Mouse (Mus musculus) kidney, embryonic 14.5 days (tissue): ENCODE measurements around the gene Qsox2. TPM values are rescaled to one million over a fixed set of nuclear protein-coding genes. Genes with fewer than 3 reads are reported as not detected.
A peak's percentile ranks its signal among the peaks of the same experiment; 100 is the strongest.

Experiments used
- ATAC-seq: fragments of 200-750 bp; cut with Nextera tagmentation; 2 replicates; pipeline ENCODE4 v1.8.0; 2017; ENCODE audit warnings: moderate number of reproducible peaks, mild to moderate bottlenecking, moderate TSS enrichment, moderate library complexity; ENCODE audit not compliant: low FRiP score, low TSS enrichment
- H3K27ac ChIP-seq: fragments of 300-500 bp; sonication (generic); 2 replicates; pipeline ENCODE4 v1.5.1; 2014; ENCODE audit warnings: low read depth, mild to moderate bottlenecking, low read length, moderate library complexity, mixed read lengths
- H3K27me3 ChIP-seq: fragments of 300-500 bp; sonication (generic); 2 replicates; pipeline ENCODE4 v1.6.1; 2014; ENCODE audit warnings: mild to moderate bottlenecking, low read length; ENCODE audit not compliant: control insufficient read depth, insufficient read depth
- H3K36me3 ChIP-seq: fragments of 300-500 bp; sonication (generic); 2 replicates; pipeline ENCODE4 v1.6.1; 2014; ENCODE audit warnings: low read length, mixed read lengths; ENCODE audit not compliant: control insufficient read depth, insufficient read depth
- H3K4me1 ChIP-seq: fragments of 300-500 bp; sonication (generic); 2 replicates; pipeline ENCODE4 v1.6.1; 2014; ENCODE audit warnings: low read length, mixed read lengths; ENCODE audit not compliant: control insufficient read depth, insufficient read depth
- H3K4me2 ChIP-seq: fragments of 300-500 bp; sonication (generic); replicated peaks from 2 replicates; pipeline ENCODE4 v1.6.1; 2014; ENCODE audit warnings: low read depth, mild to moderate bottlenecking, low read length
- H3K4me3 ChIP-seq: fragments of 300-500 bp; sonication (generic); 2 replicates; pipeline ENCODE4 v1.5.1; 2014; ENCODE audit warnings: mild to moderate bottlenecking, low read length
- H3K9ac ChIP-seq: fragments of 300-500 bp; sonication (generic); 2 replicates; pipeline ENCODE4 v1.6.1; 2014; ENCODE audit warnings: low read depth, mild to moderate bottlenecking, low read length, moderate library complexity
- H3K9me3 ChIP-seq: fragments of 300-500 bp; sonication (generic); 2 replicates; pipeline ENCODE4 v1.6.1; 2016; ENCODE audit warnings: low read length; ENCODE audit not compliant: control insufficient read depth
- WGBS: fragments of 180-500 bp; shearing (Covaris S2); extraction: QIAGEN DNeasy Blood & Tissue Kit; methylation state at CpG from one replicate; pipeline ENCODE4 v1.1.7; 2014; 5-methylcytosine and 5-hydroxymethylcytosine counted together
- polyA plus RNA-seq: library from polyadenylated mRNA; unstranded; fragments of >200 nt; fragmentation: Nextera tagmentation; extraction: Ambion mirVana; gene quantifications from 2 replicates; pipeline ENCODE4 v1.2.1, GENCODE M21; 2014

Gene Qsox2
- polyA plus RNA-seq: 10.0 and 19.0 TPM in 2 replicates

- Histone ChIP-seq H3K36me3 (no peaks in the 10 kb centered on the region), H3K9me3 (no peaks in the 10 kb centered on the region), H3K9ac (peak within 1 kb of the TSS; percentile 84), H3K4me3 (peak within 1 kb of the TSS; percentile 90), H3K27ac (0 out of 2 replicates have a peak within 1 kb of the TSS, but pooled peaks have one; percentile 65), H3K4me1 (peaks cover 12% of the 10 kb centered on the region), H3K27me3 (no peaks in the 10 kb centered on the region), H3K4me2 (peak within 1 kb of the TSS; percentile 87)
- 4% methylated on average over 14 of the region's 36 CpGs for WGBS
- peak; percentile 95 for ATAC-seq
Observed at GRCm38 (mm10) chr2:26237290-26237782, at the start of gene Qsox2. TSS of gene Qsox2 (minus strand) at chr2:26237525.

GRCm38 (mm10) chr2:26286391-26286790 is 49.1 kb upstream of the Qsox2 start:
- Histone ChIP-seq H3K27me3 (no peaks in the 10 kb centered on the region), H3K27ac (no peak overlapping the region), H3K4me3 (no peak overlapping the region), H3K9ac (no peak overlapping the region), H3K36me3 (no peaks in the 10 kb centered on the region), H3K4me1 (no peaks in the 10 kb centered on the region), H3K9me3 (no peaks in the 10 kb centered on the region), H3K4me2 (no peak overlapping the region)
- WGBS: 28% methylated on average over 7 of the region's 7 CpGs
- ATAC-seq: no peak

GRCm38 (mm10) chr2:26285804-26286203 is 48.5 kb upstream of the Qsox2 start:
- Histone ChIP-seq H3K4me2 (no peak overlapping the region), H3K9me3 (no peaks in the 10 kb centered on the region), H3K9ac (no peak overlapping the region), H3K36me3 (no peaks in the 10 kb centered on the region), H3K27me3 (no peaks in the 10 kb centered on the region), H3K27ac (no peak overlapping the region), H3K4me1 (no peaks in the 10 kb centered on the region), H3K4me3 (no peak overlapping the region)
- ATAC-seq: no peak
- 75% methylated on average over 7 of the region's 7 CpGs for WGBS

GRCm38 (mm10) chr2:26280594-26280993 is 43.3 kb upstream of the Qsox2 start:
- no peak overlapping the region for H3K9ac ChIP-seq
- no peaks in the 10 kb centered on the region for H3K36me3 ChIP-seq
- H3K27me3 ChIP-seq: no peaks in the 10 kb centered on the region
- WGBS: 79% methylated on average over 11 of the region's 11 CpGs
- no peak for ATAC-seq
- H3K4me3 ChIP-seq: no peak overlapping the region
- no peaks in the 10 kb centered on the region for H3K9me3 ChIP-seq
- no peak overlapping the region for H3K27ac ChIP-seq
- H3K4me1 ChIP-seq: no peaks in the 10 kb centered on the region
- H3K4me2 ChIP-seq: no peak overlapping the region

GRCm38 (mm10) chr2:26279712-26280111 is 42.4 kb upstream of the Qsox2 start:
- H3K36me3 ChIP-seq: no peaks in the 10 kb centered on the region
- H3K4me1 ChIP-seq: no peaks in the 10 kb centered on the region
- H3K4me2 ChIP-seq: no peak overlapping the region
- no peaks in the 10 kb centered on the region for H3K27me3 ChIP-seq
- ATAC-seq: no peak
- H3K9me3 ChIP-seq: no peaks in the 10 kb centered on the region
- no peak overlapping the region for H3K4me3 ChIP-seq
- H3K27ac ChIP-seq: no peak overlapping the region
- WGBS: 65% methylated on average over 3 of the region's 3 CpGs
- no peak overlapping the region for H3K9ac ChIP-seq

- Histone ChIP-seq H3K9me3 (no peaks in the 10 kb centered on the region), H3K27me3 (no peaks in the 10 kb centered on the region), H3K4me3 (no peak overlapping the region), H3K4me2 (no peak overlapping the region), H3K27ac (no peak overlapping the region), H3K9ac (no peak overlapping the region), H3K36me3 (no peaks in the 10 kb centered on the region), H3K4me1 (no peaks in the 10 kb centered on the region; the same call in 1 of the 2 replicates)
- 19% methylated on average over 7 of the region's 7 CpGs for WGBS
- peak; percentile 49; the same call in 1 of the 2 replicates for ATAC-seq
Observed at GRCm38 (mm10) chr2:26273611-26274010, 36.3 kb upstream of the Qsox2 start.

- Histone ChIP-seq H3K27ac (no peak overlapping the region), H3K4me1 (no peaks in the 10 kb centered on the region; the same call in 1 of the 2 replicates), H3K9me3 (no peaks in the 10 kb centered on the region), H3K9ac (no peak overlapping the region), H3K4me2 (no peak overlapping the region), H3K36me3 (no peaks in the 10 kb centered on the region), H3K27me3 (no peaks in the 10 kb centered on the region), H3K4me3 (no peak overlapping the region)
- 69% methylated on average over 3 of the region's 3 CpGs for WGBS
- ATAC-seq: no peak
Observed at GRCm38 (mm10) chr2:26268216-26268615, 30.9 kb upstream of the Qsox2 start.

- Histone ChIP-seq H3K4me2 (no peak overlapping the region), H3K36me3 (no peaks in the 10 kb centered on the region), H3K9me3 (no peaks in the 10 kb centered on the region), H3K27me3 (no peaks in the 10 kb centered on the region), H3K9ac (no peak overlapping the region), H3K4me1 (no peaks in the 10 kb centered on the region; the same call in 1 of the 2 replicates), H3K4me3 (no peak overlapping the region), H3K27ac (no peak overlapping the region)
- WGBS: 84% methylated on average over 10 of the region's 10 CpGs
- ATAC-seq: no peak
Observed at GRCm38 (mm10) chr2:26266066-26266742, 28.9 kb upstream of the Qsox2 start.

GRCm38 (mm10) chr2:26265095-26265494 is 27.8 kb upstream of the Qsox2 start:
- H3K27ac ChIP-seq: no peak overlapping the region
- H3K4me2 ChIP-seq: no peak overlapping the region
- 68% methylated on average over 2 of the region's 2 CpGs for WGBS
- ATAC-seq: no peak
- no peaks in the 10 kb centered on the region for H3K9me3 ChIP-seq
- no peaks in the 10 kb centered on the region for H3K27me3 ChIP-seq
- no peaks in the 10 kb centered on the region; the same call in 1 of the 2 replicates for H3K4me1 ChIP-seq
- no peaks in the 10 kb centered on the region for H3K36me3 ChIP-seq
- no peak overlapping the region for H3K4me3 ChIP-seq
- no peak overlapping the region for H3K9ac ChIP-seq
